Mouse (Mus musculus): ENCODE measurements around the gene Ccl17.

Gene Ccl17

DNA sequence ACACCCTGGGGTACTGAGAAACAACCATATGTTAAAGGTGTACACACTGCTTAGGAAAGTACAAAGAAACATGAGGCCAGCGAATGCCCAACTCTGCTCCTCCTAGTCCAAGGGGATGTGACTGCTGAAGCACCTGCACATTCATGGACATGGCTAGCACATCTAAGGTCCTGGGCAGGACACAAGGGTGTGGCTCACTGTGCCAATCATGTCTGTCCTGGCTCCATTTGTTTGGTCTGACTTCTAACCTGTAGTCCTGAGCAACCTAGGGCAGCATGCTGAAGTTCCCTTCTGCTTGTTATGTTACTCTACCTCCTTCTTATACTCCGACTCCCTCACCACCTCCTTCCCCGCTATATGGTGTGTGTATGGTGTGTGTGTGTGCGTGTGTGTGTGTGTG lies 15.9 kb upstream of the Ccl17 start:
- DNase-seq = no peak

DNA sequence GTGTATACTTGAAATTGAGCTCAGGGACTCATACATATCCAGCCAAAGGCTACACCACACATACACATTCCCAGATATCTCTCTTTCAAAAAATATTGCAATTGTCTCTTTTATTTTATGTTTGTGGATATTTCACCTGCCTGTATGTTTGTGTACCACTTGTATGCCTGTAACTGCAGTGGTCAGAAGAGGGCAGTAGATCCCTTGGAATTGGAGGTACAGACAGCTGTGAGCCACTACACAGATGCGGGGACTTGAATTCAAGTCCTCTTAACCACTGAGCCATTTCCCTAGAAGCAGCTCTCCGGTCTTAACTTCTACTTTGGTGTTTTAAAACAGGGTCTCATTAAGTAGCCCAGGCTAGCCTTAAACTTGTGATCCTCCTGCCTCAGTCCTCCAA lies 15.5 kb upstream of the Ccl17 start:
- no peak for DNase-seq

GRCm38 (mm10) chr8:94800278-94800968 lies 9.8 kb upstream of the Ccl17 start:
- DNase-seq = peak; percentile 26

DNA sequence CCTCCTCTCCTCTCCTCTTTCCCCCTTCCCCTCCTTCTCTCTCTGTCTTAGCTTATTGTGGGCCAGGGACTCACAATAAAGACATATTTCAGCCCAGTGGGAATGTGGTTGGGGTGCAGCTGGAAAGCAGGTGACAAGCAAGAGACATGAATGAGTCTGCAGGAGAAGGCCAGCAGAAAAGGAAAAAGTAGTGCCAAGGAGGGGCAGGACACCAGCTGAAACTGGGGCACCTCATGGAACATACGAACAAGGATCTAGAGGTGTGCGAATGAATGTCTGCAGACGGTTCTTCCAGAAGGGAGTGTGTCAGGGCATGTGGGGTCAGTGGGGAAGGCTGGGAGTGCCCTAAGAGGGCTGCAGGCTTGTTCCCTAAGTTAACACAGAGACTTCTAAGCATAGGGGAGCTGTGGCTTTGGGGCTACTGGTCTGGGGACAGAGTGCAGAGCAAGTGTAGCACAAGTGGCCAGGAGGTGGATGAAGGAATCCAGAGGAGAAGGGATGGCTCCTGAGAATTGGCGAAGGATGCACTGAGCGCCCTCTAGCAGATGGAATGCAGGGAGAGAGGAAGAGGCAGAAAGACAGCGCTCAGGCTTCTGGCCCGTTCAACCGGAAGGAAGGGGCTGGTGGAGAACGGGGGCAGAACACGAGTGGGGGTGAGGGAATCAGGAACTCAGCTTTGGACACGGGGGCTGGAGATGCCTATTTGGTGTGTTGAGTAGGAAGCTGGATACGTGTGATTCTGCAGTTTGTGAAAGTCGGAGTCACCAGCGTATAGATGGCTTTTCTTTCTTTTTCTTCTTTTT lies 8.8 kb upstream of the Ccl17 start:
- DNase-seq = no peak

GRCm38 (mm10) chr8:94802375-94802774 lies 7.9 kb upstream of the Ccl17 start:
- no peak for DNase-seq

GRCm38 (mm10) chr8:94803551-94803950 lies 6.7 kb upstream of the Ccl17 start:
- no peak for DNase-seq

DNA sequence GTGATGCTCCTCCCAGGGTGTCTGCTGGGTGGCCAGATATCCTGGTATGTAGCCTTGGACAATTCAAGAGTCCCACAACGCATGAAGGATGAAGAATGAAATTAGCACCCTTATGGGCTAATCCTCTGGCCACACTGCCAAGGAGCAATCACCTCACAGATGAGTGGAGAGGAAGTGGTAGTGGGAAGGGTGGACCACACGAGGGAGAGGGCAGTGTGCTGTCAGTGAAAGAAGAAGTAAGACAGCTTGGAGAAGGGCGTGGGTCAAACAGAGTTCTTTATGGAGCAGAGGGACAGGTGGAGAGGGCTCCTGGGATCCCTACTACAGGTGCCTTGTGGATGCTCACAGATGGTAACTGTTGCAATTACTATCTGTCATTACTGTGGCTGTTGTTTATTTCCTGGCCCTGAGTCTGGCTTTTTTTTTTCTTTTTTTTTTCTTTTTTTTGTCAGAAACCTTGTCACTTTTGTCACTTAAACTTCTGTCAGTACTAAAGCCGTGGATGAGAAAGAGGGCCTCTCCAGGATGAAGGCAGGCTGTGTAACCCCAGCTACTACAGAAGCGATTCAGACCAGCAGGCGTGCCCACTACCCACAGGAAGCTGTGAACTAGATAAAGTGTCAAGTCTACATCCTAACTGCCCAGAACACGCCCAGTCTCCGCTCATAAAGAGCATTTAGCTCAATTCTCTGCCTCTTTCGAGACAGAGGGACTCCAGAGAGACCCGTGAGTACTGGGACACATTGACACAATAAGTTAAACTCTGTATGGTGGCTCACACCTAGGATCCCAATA lies 5.5 kb upstream of the Ccl17 start:
- no peak for DNase-seq

- DNase-seq = no peak
These were observed 4.4 kb upstream of the Ccl17 start for GRCm38 (mm10) chr8:94805811-94806210.

GRCm38 (mm10) chr8:94807506-94807905 lies 2.7 kb upstream of the Ccl17 start:
- no peak for DNase-seq

DNA sequence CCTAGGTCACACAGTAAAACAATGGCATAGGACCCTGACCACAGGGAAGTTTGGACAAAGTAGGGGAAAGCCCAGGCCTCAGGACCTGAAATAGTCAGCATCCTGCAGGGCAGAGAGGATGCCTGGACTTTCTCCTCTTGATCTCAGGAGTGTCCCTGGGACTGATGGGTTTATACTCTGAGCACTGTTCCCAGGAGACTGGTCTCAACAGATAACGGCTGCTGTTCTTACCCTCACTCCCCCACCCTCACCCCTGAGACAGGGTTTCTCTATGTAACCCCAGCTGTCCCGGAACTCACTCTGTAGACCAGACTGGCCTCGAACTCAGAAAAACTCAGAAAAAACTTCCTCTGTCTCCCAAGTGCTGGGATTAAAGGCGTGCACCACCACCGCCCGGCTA lies 1.9 kb upstream of the Ccl17 start:
- DNase-seq = no peak

- no peak for DNase-seq
These were observed 602 bp downstream of the Ccl17 start for GRCm38 (mm10) chr8:94810855-94811254.

GRCm38 (mm10) chr8:94811654-94812053 lies 1.4 kb downstream of the Ccl17 start:
- no peak for DNase-seq

- peak; percentile 76 for DNase-seq
These were observed 2.4 kb downstream of the Ccl17 start for GRCm38 (mm10) chr8:94812645-94813098.

DNA sequence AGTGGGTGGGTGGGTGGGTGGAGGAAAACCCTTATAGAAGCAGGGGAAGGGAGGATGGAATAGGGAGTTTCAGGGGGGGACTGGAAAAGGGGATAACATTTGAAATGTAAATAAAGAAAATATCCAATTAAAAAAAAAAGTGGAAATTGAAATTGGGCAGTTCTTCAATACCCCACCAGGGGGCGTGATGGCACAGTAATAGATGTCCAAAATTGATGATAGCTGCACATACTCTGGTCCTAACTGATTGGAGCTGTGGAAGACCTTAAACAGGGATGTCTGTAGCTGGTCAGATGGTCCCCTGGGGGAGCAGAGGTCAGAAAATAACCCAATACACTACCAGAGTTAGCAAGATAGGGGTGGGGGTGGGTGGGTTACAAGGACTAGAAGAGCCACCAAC lies 4.3 kb downstream of the Ccl17 start:
- no peak for DNase-seq

DNA sequence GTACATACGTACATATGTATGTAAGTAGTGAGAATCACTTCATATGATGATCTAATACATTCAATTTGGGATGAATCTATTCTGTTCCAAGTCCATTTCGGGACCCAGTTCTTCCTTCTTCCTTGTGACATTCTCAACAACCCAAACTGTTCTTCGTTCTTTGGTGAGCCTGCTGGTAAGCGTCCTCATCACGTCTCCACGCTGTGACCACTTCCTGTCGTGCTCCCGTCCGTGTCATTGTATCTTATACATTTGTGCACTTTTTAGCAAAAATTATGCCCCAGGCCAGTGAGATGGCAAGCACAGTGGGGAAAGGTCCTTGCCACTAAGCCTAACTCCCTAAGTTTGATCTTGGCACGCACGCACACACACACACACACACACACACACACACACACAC lies 7.7 kb downstream of the Ccl17 start:
- DNase-seq = no peak

GRCm38 (mm10) chr8:94819671-94820179 lies 9.5 kb downstream of the Ccl17 start:
- no peak for DNase-seq

GRCm38 (mm10) chr8:94820553-94820952 lies 10.3 kb downstream of the Ccl17 start:
- no peak for DNase-seq

DNA sequence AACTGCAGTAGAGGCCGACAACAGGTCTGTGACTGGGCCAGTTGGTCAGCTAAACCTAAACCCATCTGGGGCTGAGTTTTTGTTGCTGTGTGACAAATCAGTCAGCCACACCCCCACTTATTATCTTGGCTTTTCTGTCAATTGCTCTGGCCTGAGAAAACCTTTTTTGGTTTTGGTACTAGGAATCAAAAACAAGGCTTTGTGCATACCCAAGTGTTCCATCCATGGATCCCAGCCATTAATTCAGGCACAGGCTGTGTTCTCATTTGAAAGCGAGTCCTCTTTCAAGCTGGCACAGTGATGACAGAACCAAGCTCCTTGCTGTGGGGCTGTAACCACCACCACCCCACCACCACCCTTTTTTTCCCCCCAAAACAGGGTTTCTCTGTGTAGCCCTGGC lies 11.1 kb downstream of the Ccl17 start:
- no peak for DNase-seq

DNA sequence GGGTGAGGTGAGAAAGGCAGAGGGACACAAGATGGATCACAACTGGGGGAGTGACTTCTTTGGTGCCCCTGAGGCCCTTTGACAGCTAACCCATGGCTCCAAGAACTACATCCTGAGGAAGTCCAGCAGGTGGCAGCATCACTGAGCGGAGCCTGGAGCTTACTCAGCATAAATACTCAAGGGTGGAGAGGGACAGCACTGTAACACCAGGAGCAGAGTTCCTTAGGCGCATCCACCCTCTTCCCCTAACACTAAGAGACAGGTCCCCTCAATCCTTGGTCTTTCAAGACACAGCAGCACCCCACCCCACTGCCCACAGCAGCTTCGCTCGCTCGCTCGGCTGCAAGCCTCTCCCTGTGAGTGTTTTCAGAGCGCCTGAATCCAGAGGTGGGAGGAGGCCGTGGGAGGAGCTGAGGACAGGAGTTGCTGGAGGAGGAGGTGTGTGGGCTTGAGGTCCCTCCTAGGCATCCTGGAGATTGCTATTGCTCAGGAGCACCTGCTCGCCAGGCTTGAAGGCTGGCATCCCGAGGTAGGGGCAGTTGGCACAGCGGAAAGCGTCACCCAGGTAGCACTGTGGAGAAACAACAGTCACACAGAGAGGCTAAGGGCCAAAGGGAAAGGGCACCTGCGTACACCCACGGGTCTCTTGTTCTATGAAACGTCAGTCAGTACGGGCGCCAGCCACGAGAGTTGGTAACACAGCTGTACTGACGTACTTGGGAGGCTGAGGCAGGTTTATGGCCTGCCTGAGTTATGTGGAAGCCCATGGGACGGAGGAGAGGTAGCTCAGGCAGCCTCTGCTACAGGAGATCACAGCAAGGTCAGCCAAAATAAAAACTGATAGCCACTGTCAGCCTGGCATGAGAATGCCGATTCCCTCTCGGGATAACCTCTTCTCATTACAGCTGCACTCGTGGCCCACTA lies 12.6 kb downstream of the Ccl17 start:
- DNase-seq = peak; percentile 60

GRCm38 (mm10) chr8:94825170-94825569 lies 14.9 kb downstream of the Ccl17 start:
- no peak for DNase-seq

DNA sequence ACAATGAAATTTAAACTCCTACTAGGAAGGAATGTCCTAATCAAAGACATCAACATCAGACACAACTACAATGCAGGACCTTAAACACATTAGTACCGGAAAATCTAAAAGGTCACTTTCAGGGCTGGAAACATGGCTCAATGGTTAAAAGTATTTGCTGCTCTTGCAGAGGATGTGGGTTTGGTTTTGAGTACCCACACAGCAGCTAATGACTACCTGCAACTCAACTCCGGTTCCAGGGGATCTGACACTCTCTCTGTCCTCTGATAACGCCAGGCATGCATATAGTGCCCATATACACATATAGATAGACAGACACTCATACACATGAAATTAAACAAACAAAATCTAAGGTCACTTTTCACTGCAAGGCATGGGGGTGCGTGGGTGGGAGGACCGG lies 16.0 kb downstream of the Ccl17 start:
- no peak for DNase-seq

GRCm38 (mm10) chr8:94828284-94828683 lies 18.0 kb downstream of the Ccl17 start:
- no peak for DNase-seq
